Mouse (Mus musculus) thymus, postnatal 25 days (tissue): ENCODE data around the gene 4933427D14Rik.
"Not testable (repeated sequence)": the region's sequence is repeated elsewhere in the genome, so short reads cannot be mapped to it uniquely, and the experiment has no call there.

Source experiments
- DNase-seq: peaks from one replicate; pipeline ENCODE4 v3.0.0; 2022

Gene 4933427D14Rik

GRCm38 (mm10) chr11:72196506-72196905 is 10.8 kb downstream of the 4933427D14Rik start:
- DNase-seq = no peak

GRCm38 (mm10) chr11:72194259-72194658 is 13.0 kb downstream of the 4933427D14Rik start:
- DNase-seq = no peak

GRCm38 (mm10) chr11:72190857-72191256 is 16.4 kb downstream of the 4933427D14Rik start:
- no peak for DNase-seq

GRCm38 (mm10) chr11:72184252-72184651 is 23.0 kb downstream of the 4933427D14Rik start:
- no peak for DNase-seq

GRCm38 (mm10) chr11:72181136-72181535 is 26.1 kb downstream of the 4933427D14Rik start:
- no peak for DNase-seq

- DNase-seq = no peak
These were observed 26.7 kb downstream of the 4933427D14Rik start for GRCm38 (mm10) chr11:72180556-72180955.

- no peak for DNase-seq
These were observed 30.7 kb downstream of the 4933427D14Rik start for GRCm38 (mm10) chr11:72176553-72176952.

GRCm38 (mm10) chr11:72175966-72176365 is 31.3 kb downstream of the 4933427D14Rik start:
- no peak for DNase-seq

- no peak for DNase-seq
These were observed 32.5 kb downstream of the 4933427D14Rik start for GRCm38 (mm10) chr11:72174721-72175120.

GRCm38 (mm10) chr11:72173506-72173905 is 33.8 kb downstream of the 4933427D14Rik start:
- DNase-seq = no peak

GRCm38 (mm10) chr11:72171906-72172305 is 35.4 kb downstream of the 4933427D14Rik start:
- DNase-seq = not testable (repeated sequence)

- no peak for DNase-seq
These were observed 37.4 kb downstream of the 4933427D14Rik start for GRCm38 (mm10) chr11:72169871-72170270.

- no peak for DNase-seq
These were observed 44.1 kb downstream of the 4933427D14Rik start for GRCm38 (mm10) chr11:72163198-72163597.

GRCm38 (mm10) chr11:72156624-72157023 is 50.6 kb downstream of the 4933427D14Rik start:
- no peak for DNase-seq

GRCm38 (mm10) chr11:72155981-72156428 is 51.3 kb downstream of the 4933427D14Rik start:
- DNase-seq = no peak

GRCm38 (mm10) chr11:72155186-72155980 is 51.9 kb downstream of the 4933427D14Rik start:
- no peak for DNase-seq

GRCm38 (mm10) chr11:72153122-72153862 is 54.0 kb downstream of the 4933427D14Rik start:
- no peak for DNase-seq

- no peak for DNase-seq
These were observed 56.1 kb downstream of the 4933427D14Rik start for GRCm38 (mm10) chr11:72151120-72151519.

GRCm38 (mm10) chr11:72147910-72148309 is 59.3 kb downstream of the 4933427D14Rik start:
- DNase-seq = no peak

GRCm38 (mm10) chr11:72145877-72146248 is 61.4 kb downstream of the 4933427D14Rik start:
- DNase-seq = no peak

GRCm38 (mm10) chr11:72145182-72145876 is 61.9 kb downstream of the 4933427D14Rik start:
- peak; percentile 9 for DNase-seq

GRCm38 (mm10) chr11:72142889-72143288 is 64.4 kb downstream of the 4933427D14Rik start:
- no peak for DNase-seq

- no peak for DNase-seq
These were observed 67.1 kb downstream of the 4933427D14Rik start for GRCm38 (mm10) chr11:72140198-72140597.
